Mouse (Mus musculus) frontal cortex, postnatal 14 days (tissue): ENCODE data around the gene Mllt3.

ENCODE experiments used
- DNase-seq, 2 experiments: peaks; one replicate each; pipeline ENCODE4 v3.0.0; 2022; ENCODE audit warnings: low spot score in 2 of 2

Gene Mllt3

GRCm38 (mm10) chr4:88033216-88033653 is at the start of gene Mllt3:
TSS of gene Mllt3 (minus strand) at chr4:88033364.
- peak; percentile 83 to 89 for DNase-seq

DNA sequence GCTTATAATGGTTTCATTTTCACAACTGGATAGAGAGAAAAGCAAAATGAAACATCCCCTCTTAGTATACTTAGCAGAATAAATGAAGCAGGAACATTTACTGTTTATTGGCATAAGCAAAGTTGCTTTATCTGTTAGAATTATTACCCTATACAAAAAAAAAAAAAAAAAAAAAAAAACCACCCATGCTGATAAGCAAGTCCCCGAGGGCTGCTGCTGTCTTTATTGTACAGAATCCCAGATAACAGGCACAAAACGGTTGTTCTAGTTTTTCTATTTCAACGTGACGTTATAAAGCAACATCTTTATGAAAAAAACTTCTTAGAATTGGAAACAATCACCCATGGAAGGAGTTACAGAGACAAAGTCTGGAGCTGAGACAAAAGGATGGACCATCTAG is 49.2 kb upstream of the Mllt3 start:
- DNase-seq, result no peak

- no peak for DNase-seq
Observed at GRCm38 (mm10) chr4:88081885-88082284, 48.7 kb upstream of the Mllt3 start.

DNA sequence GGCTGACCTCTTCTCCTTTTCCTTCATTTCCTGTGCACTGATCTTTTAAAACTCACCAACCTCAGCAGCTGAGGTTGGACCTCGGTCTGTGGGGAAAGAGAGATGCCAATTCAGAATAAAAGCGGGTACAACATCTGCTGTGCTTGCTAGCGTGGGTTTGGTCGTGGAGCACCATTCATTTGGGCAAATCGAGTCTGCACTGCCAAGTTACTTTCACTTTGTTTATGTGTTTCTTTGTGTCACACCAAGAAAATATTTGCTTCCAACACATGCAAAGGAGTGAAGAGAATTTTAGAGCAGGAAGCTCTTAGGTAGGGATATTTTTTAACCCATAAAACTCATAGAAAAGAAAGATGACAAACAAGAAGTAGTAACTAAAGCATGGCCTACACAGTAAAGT is 48.3 kb upstream of the Mllt3 start:
- no peak for DNase-seq

- no peak for DNase-seq
Observed at GRCm38 (mm10) chr4:88078983-88079382, 45.8 kb upstream of the Mllt3 start.

GRCm38 (mm10) chr4:88075388-88075787 is 42.2 kb upstream of the Mllt3 start:
- DNase-seq, result no peak

GRCm38 (mm10) chr4:88046280-88046679 is 13.1 kb upstream of the Mllt3 start:
- DNase-seq, result no peak

- no peak for DNase-seq
Observed at GRCm38 (mm10) chr4:88045151-88045550, 12.0 kb upstream of the Mllt3 start.

DNA sequence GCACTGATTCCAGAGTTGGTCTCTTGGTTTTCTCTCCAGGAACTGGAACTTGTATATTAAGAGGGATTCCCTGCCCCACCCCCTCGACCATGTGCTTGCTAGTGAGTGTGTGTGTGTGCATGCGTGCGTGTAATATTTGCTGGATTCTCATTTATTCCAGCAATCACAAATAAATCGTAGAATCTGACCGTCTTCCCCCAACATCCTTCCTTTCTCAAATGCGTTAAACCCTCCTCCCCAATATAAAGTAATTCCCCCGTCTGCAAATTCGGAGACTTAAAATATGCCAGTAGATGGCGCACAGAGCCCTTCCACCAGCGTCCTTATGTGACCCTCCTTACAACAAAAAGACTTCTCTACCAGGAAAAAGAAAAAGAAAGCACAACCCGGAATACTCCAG is 2.2 kb upstream of the Mllt3 start:
- peak in 1 of 2 experiments; percentile 50 for DNase-seq

DNA sequence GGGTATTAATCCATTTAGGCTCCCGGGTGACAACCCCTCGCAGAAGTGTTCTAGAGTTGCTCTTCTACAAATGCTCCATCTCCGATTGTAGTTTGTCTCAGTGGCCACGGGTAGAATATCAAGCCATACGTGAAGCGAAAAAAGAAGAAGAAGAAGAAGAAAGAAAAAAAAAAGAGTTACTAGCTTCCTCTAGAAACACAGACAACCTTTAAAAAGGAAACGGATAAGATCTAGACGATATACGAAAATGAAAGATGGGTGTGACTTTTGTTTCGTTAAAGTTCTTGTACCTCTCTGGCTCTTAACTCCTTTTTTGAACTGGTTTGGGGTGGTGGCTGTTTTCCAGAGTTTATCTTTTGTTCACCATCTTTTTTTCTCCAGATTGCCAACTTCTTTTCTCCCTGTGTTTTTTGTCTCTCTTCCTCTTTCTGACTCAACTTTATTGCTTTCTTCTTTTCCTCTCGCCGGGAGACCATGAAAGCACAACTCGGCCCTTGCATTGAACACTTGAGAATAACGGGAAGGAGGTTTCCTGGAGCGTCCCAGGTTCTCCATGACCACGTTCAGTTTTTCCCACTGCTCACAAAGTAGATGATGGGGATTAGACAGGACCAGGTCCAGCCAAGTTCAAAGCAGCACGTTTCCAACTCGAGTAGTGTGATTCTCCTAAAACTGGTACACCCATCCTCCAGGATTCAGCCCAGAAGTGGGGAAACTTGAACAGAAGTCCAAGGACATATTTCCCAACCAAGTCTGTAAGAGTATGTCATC is 1.4 kb upstream of the Mllt3 start:
- DNase-seq, result no peak

GRCm38 (mm10) chr4:88033729-88034386 is 694 bp upstream of the Mllt3 start:
- no peak for DNase-seq

DNA sequence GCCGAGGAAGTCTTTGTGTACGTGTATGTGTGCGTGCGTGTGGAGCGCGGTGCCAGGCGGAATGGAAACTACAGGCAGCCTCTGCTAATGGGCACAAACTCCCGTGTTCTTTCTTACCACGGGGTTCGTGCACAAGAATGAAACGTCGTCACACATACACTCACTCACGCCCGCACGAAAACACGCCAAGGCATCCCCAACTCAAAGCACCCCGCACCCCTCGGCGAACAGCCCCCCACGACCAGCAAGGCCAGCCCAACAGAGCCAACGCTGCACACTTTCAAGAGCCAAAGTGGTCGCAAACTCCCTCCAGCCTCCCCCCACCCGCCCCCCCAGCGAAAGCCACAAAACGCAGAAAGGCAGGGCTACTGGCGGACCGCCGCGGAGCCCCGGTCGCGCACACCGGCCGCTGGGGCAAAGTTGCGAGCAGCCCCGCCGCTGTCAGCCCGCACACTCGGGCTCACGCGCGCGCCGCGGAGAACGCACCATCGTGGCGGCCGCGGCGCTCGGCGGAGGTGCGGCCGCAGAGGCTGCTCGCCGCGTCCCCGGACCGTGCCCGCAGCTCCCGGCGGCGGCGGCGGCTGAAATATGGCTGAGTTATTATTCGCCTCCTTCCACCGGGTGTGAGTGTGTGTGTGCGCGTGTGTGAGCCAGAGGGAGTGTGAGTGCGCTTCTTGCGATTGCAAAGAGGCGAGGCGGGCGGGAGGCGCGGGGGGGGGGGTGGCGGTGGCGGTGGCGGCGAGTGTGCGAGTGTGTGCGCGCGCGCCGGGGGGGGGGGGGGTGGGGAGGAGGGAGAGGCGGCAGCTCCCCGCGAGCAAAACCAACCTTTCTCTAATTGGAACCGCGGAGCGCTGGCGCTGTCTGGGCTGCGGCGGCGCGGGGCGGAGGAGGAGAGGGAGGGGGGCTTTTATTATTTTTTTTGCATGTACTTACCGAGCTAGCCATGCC is 739 bp downstream of the Mllt3 start:
- DNase-seq, result peak; percentile 33 to 41

- DNase-seq, result peak; percentile 21 to 25
Observed at GRCm38 (mm10) chr4:88031211-88032150, 1.7 kb downstream of the Mllt3 start.

GRCm38 (mm10) chr4:88023567-88023966 is 9.6 kb downstream of the Mllt3 start:
- no peak for DNase-seq

DNA sequence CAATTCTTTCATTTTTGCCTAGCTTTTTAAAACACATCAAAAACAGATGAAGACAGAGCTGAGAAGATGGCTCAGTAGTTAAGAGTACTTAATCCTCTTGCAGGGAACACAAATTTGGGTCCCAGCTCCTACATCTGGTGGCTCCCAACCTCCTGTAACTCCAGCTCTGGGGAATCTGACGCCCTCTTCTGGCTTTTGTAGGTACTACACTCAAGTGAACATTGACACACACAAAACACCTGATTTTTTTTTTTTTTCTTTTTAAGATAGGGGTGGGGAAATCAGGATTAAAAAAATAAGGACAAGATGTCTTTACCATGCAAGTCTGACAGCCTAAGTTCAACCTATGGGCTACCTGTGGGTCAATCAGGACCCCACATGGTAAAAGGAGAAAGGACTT is 10.5 kb downstream of the Mllt3 start:
- no peak for DNase-seq

DNA sequence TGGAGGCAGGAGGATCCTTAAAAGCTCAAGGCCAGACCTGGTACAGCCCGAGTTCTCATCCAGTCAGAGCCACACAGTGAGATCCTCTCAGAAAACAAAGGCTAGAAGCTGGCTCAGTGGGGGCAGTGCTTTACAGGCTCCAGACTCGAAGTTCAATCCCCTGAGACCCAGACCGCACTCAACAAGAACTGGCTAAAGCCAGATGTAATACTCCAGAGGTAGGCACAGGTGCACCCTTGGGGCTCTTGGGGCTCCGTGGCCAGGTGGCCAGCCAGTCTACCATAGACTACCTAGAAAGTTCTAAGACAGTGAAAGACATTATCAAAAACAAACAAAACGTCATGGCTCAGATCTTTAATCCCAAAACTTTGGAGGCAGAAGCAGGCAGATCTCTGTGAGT is 12.7 kb downstream of the Mllt3 start:
- no peak for DNase-seq

- DNase-seq, result no peak
Observed at GRCm38 (mm10) chr4:88019645-88020044, 13.5 kb downstream of the Mllt3 start.

DNA sequence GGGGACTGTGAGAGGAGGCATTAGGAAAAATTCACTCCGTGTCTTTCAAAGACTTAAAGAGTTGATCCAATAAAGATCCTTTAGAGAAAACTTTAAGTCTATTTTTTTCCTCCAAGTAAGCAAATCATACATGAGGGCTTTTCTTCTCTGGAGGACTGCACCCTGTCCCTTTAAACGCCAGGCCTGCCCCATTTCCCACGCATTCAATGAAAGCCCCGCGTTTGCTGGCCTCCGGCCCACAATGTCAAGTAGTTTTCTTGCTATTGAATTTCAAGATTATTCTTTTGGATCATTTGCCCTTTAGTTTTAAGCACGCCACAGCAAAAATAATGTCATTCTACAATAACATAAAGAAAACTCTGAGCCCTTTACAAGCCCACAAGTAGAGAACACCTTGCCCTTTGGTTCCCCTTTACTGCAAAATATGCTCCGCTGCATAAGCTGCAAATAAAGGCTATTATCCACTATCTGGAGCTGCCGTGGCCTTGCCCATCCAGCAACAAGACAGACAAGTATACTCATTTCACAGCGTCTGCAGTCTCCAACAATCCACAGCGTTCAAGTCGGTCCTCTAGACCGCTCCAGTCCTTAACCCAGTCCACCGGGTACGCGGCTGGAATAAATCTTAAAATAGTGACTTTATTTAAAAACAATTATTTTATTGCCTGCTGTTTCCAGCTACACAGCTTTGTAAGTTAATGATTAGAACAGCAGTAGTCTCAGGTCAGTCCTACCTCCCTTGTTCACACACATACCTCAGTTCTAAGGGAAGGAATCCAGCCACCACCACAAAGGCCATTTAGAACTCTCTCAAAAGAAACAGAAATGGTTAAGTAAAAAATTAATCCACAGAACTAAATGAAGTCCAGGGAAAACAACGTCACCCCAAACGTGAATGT is 15.5 kb downstream of the Mllt3 start:
- no peak for DNase-seq

GRCm38 (mm10) chr4:88015765-88016164 is 17.4 kb downstream of the Mllt3 start:
- no peak for DNase-seq

GRCm38 (mm10) chr4:88015261-88015660 is 17.9 kb downstream of the Mllt3 start:
- no peak for DNase-seq
